Mouse (Mus musculus): ENCODE results near the gene Olfr1193.
"Not testable (repeated sequence)": the region's sequence is repeated elsewhere in the genome, so short reads cannot be mapped to it uniquely, and the experiment has no call there.

The Olfr1193 gene

DNA sequence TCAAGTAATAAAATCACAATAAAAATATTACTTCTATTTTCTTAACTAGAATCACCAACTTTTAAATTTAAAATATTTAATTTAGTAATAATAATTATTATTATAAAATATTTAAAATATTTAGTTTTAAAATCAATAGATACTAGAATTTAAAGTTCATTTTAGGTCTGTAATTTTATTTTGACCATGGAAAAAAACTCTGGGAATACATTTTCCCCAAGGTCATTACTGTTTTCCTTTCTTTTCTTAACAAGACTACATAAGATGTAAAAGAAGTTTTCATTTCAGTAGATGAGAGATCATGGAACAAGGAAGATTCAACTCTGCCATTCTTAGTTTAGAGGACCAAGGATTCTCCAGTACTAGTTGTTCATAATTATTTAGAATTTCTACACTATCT lies at the start of gene Olfr1193:
Gene Olfr1193 (plus strand): TSS at position 301 of the 400 bp plus-strand sequence.
- DNase-seq, result not testable (repeated sequence)

DNA sequence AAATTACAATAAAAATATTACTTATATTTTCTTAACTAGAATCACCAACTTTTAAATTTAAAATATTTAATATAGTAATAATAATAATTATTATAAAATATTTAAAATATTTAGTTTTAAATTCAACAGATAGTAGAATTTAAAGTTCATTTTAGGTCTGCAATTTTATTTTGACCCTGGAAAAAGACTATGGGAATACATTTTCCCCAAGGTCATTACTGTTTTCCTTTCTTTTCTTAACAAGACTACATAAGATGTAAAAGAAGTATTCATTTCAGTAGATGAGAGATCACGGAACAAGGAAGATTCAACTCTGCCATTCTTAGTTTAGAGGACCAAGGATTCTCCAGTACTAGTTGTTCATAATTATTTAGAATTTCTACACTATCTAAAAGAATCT lies 35.2 kb upstream of the Olfr1193 start, which contains the start of gene Olfr1191-ps1:
Gene Olfr1191-ps1 (plus strand): TSS at position 301 of the 400 bp plus-strand sequence.
- not testable (repeated sequence) for DNase-seq

DNA sequence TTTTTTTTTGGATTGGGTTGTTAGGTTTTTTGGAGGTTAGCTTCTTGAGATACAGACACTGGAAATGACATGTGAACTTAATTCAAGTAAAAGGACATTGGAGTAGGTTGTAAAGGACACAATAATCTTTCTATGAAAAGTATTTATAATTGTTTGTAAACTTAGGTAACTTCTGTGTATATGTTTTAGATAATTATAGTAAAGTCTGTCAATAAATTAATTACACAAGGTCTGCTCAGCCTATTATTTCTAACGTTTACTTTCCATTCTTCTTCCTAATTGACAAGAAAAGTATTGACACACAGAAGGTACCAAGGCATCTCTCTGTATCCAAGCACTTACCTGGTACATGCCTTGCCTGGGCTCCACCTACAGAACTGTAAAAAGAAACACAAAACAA lies 27.2 kb upstream of the Olfr1193 start, which contains the start of gene Olfr1192-ps1:
Gene Olfr1192-ps1 (plus strand): TSS at position 301 of the 400 bp plus-strand sequence.
- DNase-seq, result no peak

DNA sequence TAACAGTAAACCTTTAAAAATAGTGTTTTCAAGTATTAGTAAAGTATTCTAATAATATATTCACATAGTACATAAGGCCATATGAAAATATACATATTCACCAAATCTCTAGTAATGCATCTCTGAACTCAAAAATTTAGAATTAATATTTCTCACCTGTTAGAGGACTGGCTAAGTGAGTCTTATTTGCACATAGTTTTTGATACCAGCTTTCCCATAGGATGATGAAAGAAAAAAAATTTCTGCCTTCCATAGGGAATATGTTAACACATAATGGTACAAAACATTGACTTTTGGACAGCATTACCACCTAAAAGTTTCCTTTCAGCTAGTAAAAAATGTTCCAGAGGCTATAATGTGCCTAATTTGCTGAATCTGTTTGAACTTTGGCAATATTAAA lies 13.7 kb downstream of the Olfr1193 start, which contains the start of gene Olfr1195:
Gene Olfr1195 (minus strand): TSS at position 101 of the 400 bp plus-strand sequence.
- DNase-seq, result no peak

DNA sequence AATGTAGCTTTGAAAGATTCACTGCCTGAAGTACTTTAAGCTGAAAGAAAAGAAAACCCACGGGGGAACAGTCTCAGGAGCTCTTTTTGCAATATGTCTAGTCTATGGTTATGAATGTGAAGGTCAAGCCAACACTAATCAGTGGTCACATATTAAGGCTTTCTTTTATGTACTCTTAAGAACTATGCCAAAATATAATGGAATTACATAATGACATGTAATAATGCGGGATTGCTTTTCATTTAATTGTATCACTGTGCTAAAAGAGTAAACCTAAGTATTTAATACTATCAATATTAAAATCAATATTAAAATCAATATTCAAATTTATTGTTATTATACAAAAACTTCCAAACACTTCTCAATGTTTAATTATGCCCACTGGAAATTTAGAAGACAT lies 29.1 kb downstream of the Olfr1193 start, which contains the start of gene Olfr1196:
Gene Olfr1196 (minus strand): TSS at position 101 of the 400 bp plus-strand sequence.
- no peak for DNase-seq

Measured in right cerebral cortex, adult 18-20 months (tissue).